Mouse (Mus musculus) kidney, embryonic 14.5 days (tissue): ENCODE measurements around the gene Foxp1. TPM values are rescaled to one million over a fixed set of nuclear protein-coding genes. Genes with fewer than 3 reads are reported as not detected.

Source experiments
- ATAC-seq: fragments of 200-750 bp; cut with Nextera tagmentation; 2 replicates; pipeline ENCODE4 v1.8.0; 2017; ENCODE audit warnings: moderate number of reproducible peaks, mild to moderate bottlenecking, moderate TSS enrichment, moderate library complexity; ENCODE audit not compliant: low FRiP score, low TSS enrichment
- H3K27ac ChIP-seq: fragments of 300-500 bp; sonication (generic); 2 replicates; pipeline ENCODE4 v1.5.1; 2014; ENCODE audit warnings: low read depth, mild to moderate bottlenecking, low read length, moderate library complexity, mixed read lengths
- H3K27me3 ChIP-seq: fragments of 300-500 bp; sonication (generic); 2 replicates; pipeline ENCODE4 v1.6.1; 2014; ENCODE audit warnings: mild to moderate bottlenecking, low read length; ENCODE audit not compliant: control insufficient read depth, insufficient read depth
- H3K36me3 ChIP-seq: fragments of 300-500 bp; sonication (generic); 2 replicates; pipeline ENCODE4 v1.6.1; 2014; ENCODE audit warnings: low read length, mixed read lengths; ENCODE audit not compliant: control insufficient read depth, insufficient read depth
- H3K4me1 ChIP-seq: fragments of 300-500 bp; sonication (generic); 2 replicates; pipeline ENCODE4 v1.6.1; 2014; ENCODE audit warnings: low read length, mixed read lengths; ENCODE audit not compliant: control insufficient read depth, insufficient read depth
- H3K4me2 ChIP-seq: fragments of 300-500 bp; sonication (generic); replicated peaks from 2 replicates; pipeline ENCODE4 v1.6.1; 2014; ENCODE audit warnings: low read depth, mild to moderate bottlenecking, low read length
- H3K4me3 ChIP-seq: fragments of 300-500 bp; sonication (generic); 2 replicates; pipeline ENCODE4 v1.5.1; 2014; ENCODE audit warnings: mild to moderate bottlenecking, low read length
- H3K9ac ChIP-seq: fragments of 300-500 bp; sonication (generic); 2 replicates; pipeline ENCODE4 v1.6.1; 2014; ENCODE audit warnings: low read depth, mild to moderate bottlenecking, low read length, moderate library complexity
- H3K9me3 ChIP-seq: fragments of 300-500 bp; sonication (generic); 2 replicates; pipeline ENCODE4 v1.6.1; 2016; ENCODE audit warnings: low read length; ENCODE audit not compliant: control insufficient read depth
- WGBS: fragments of 180-500 bp; shearing (Covaris S2); extraction: QIAGEN DNeasy Blood & Tissue Kit; methylation state at CpG from one replicate; pipeline ENCODE4 v1.1.7; 2014; 5-methylcytosine and 5-hydroxymethylcytosine counted together
- polyA plus RNA-seq: library from polyadenylated mRNA; unstranded; fragments of >200 nt; fragmentation: Nextera tagmentation; extraction: Ambion mirVana; gene quantifications from 2 replicates; pipeline ENCODE4 v1.2.1, GENCODE M21; 2014

The Foxp1 gene
- polyA plus RNA-seq, 1 experiment from 2014 or later, result 67.4 TPM

- Histone ChIP-seq H3K4me2 (no peak overlapping the region), H3K27me3 (no peaks in the 10 kb centered on the region), H3K27ac (no peak overlapping the region), H3K9ac (no peak overlapping the region), H3K9me3 (no peaks in the 10 kb centered on the region), H3K4me1 (0 out of 2 replicates have a peak, but pooled peaks cover 4% of the 10 kb centered on the region), H3K4me3 (no peak overlapping the region), H3K36me3 (0 out of 2 replicates have a peak, but pooled peaks cover 4% of the 10 kb centered on the region)
- 78% methylated on average over 14 of the region's 14 CpGs for WGBS
- no peak for ATAC-seq
These were observed 212.9 kb downstream of the Foxp1 start for GRCm38 (mm10) chr6:99309466-99310170.

- H3K4me2 ChIP-seq, result no peak overlapping the region
- no peak overlapping the region for H3K4me3 ChIP-seq
- WGBS, result 75% methylated on average over 3 of the region's 3 CpGs
- H3K27ac ChIP-seq, result no peak overlapping the region
- H3K9me3 ChIP-seq, result no peaks in the 10 kb centered on the region
- H3K9ac ChIP-seq, result no peak overlapping the region
- 0 out of 2 replicates have a peak, but pooled peaks cover 4% of the 10 kb centered on the region for H3K36me3 ChIP-seq
- H3K27me3 ChIP-seq, result no peaks in the 10 kb centered on the region
- peaks cover 14% of the 10 kb centered on the region for H3K4me1 ChIP-seq
- no peak for ATAC-seq
These were observed 216.8 kb downstream of the Foxp1 start for GRCm38 (mm10) chr6:99305751-99306150.

- H3K4me1 ChIP-seq, result peaks cover 12% of the 10 kb centered on the region
- WGBS, result 85% methylated on average over 3 of the region's 3 CpGs
- no peak overlapping the region for H3K4me3 ChIP-seq
- H3K9me3 ChIP-seq, result no peaks in the 10 kb centered on the region
- no peak overlapping the region for H3K4me2 ChIP-seq
- H3K9ac ChIP-seq, result no peak overlapping the region
- 0 out of 2 replicates have a peak, but pooled peaks cover 4% of the 10 kb centered on the region for H3K36me3 ChIP-seq
- H3K27me3 ChIP-seq, result no peaks in the 10 kb centered on the region
- no peak for ATAC-seq
- H3K27ac ChIP-seq, result no peak overlapping the region
These were observed 217.3 kb downstream of the Foxp1 start for GRCm38 (mm10) chr6:99305236-99305635.

- H3K4me2 ChIP-seq, result no peak overlapping the region
- H3K27me3 ChIP-seq, result no peaks in the 10 kb centered on the region
- peaks cover 12% of the 10 kb centered on the region for H3K4me1 ChIP-seq
- ATAC-seq, result no peak
- 73% methylated on average over 6 of the region's 6 CpGs for WGBS
- H3K36me3 ChIP-seq, result 0 out of 2 replicates have a peak, but pooled peaks cover 1% of the 10 kb centered on the region
- no peak overlapping the region for H3K4me3 ChIP-seq
- H3K27ac ChIP-seq, result no peak overlapping the region
- H3K9ac ChIP-seq, result no peak overlapping the region
- no peaks in the 10 kb centered on the region for H3K9me3 ChIP-seq
These were observed 219.7 kb downstream of the Foxp1 start for GRCm38 (mm10) chr6:99302662-99303435.

GRCm38 (mm10) chr6:99301923-99302322 lies 220.6 kb downstream of the Foxp1 start:
- Histone ChIP-seq H3K9me3 (no peaks in the 10 kb centered on the region), H3K4me3 (no peak overlapping the region), H3K9ac (no peak overlapping the region), H3K4me1 (peaks cover 12% of the 10 kb centered on the region), H3K27me3 (no peaks in the 10 kb centered on the region), H3K36me3 (no peaks in the 10 kb centered on the region), H3K27ac (no peak overlapping the region), H3K4me2 (no peak overlapping the region)
- no peak for ATAC-seq
- 48% methylated on average over 8 of the region's 8 CpGs for WGBS

- H3K4me3 ChIP-seq, result no peak overlapping the region
- no peak overlapping the region for H3K27ac ChIP-seq
- H3K4me2 ChIP-seq, result no peak overlapping the region
- H3K9me3 ChIP-seq, result no peaks in the 10 kb centered on the region
- no peak overlapping the region for H3K9ac ChIP-seq
- H3K27me3 ChIP-seq, result no peaks in the 10 kb centered on the region
- no peak for ATAC-seq
- H3K36me3 ChIP-seq, result no peaks in the 10 kb centered on the region
- 90% methylated on average over 6 of the region's 6 CpGs for WGBS
- peaks cover 12% of the 10 kb centered on the region for H3K4me1 ChIP-seq
These were observed 222.3 kb downstream of the Foxp1 start for GRCm38 (mm10) chr6:99300235-99300634.

GRCm38 (mm10) chr6:99299196-99299595 lies 223.3 kb downstream of the Foxp1 start:
- WGBS, result 42% methylated on average over 14 of the region's 14 CpGs
- no peak for ATAC-seq

GRCm38 (mm10) chr6:99297535-99297934 lies 225.0 kb downstream of the Foxp1 start:
- no peak overlapping the region for H3K27ac ChIP-seq
- H3K27me3 ChIP-seq, result no peaks in the 10 kb centered on the region
- H3K36me3 ChIP-seq, result no peaks in the 10 kb centered on the region
- no peak overlapping the region for H3K4me3 ChIP-seq
- 90% methylated on average over 5 of the region's 5 CpGs for WGBS
- no peaks in the 10 kb centered on the region for H3K9me3 ChIP-seq
- peaks cover 9% of the 10 kb centered on the region for H3K4me1 ChIP-seq
- no peak overlapping the region for H3K9ac ChIP-seq
- H3K4me2 ChIP-seq, result no peak overlapping the region
- ATAC-seq, result no peak

More at GRCm38 (mm10) chr6:99299196-99299595, 223.3 kb downstream of the Foxp1 start:
- no peak overlapping the region for H3K4me3 ChIP-seq
- no peaks in the 10 kb centered on the region for H3K27me3 ChIP-seq
- no peaks in the 10 kb centered on the region for H3K36me3 ChIP-seq
- no peak overlapping the region for H3K4me2 ChIP-seq
- no peaks in the 10 kb centered on the region for H3K9me3 ChIP-seq
- H3K4me1 ChIP-seq, result peaks cover 12% of the 10 kb centered on the region
- no peak overlapping the region for H3K27ac ChIP-seq
- H3K9ac ChIP-seq, result no peak overlapping the region

GRCm38 (mm10) chr6:99295495-99295894 lies 227.0 kb downstream of the Foxp1 start:
- H3K27me3 ChIP-seq, result no peaks in the 10 kb centered on the region

More at GRCm38 (mm10) chr6:99295495-99295894, 227.0 kb downstream of the Foxp1 start:
- no peak overlapping the region for H3K9ac ChIP-seq
- no peaks in the 10 kb centered on the region; the same call in 1 of the 2 replicates for H3K4me1 ChIP-seq
- no peak overlapping the region for H3K4me2 ChIP-seq
- 45% methylated on average over 8 of the region's 8 CpGs for WGBS
- no peak for ATAC-seq
- no peak overlapping the region for H3K4me3 ChIP-seq
- H3K9me3 ChIP-seq, result no peaks in the 10 kb centered on the region
- H3K27ac ChIP-seq, result no peak overlapping the region
- no peaks in the 10 kb centered on the region for H3K36me3 ChIP-seq
